Mouse (Mus musculus): ENCODE results near the gene Apol8. TPM values are rescaled to one million over a fixed set of nuclear protein-coding genes. Genes with fewer than 3 reads are reported as not detected.

Gene Apol8
- polyA plus RNA-seq (2012; rRNA removed; ENCODE audit: low replicate concordance) = 0.09 and 0.12 TPM in 2 replicates

DNA sequence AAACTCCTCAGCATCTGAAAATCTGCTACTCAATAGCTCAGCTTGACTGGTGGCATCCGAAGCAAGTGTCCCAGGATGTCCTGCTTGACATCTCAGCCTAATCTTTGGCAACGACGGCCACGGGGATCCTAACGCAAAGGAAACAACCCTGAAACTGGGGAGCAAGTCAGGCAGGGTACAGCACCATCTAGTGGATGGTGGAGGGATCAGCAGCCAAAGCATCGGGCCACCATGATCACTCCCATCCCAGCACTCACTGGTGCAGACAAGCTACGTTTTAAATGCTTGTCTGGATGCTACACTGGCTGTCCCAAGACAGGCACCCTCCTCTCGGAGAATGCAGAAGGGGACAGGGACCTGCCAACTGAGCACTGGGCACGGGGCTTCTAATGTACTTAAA, at the start of gene Apol8:
TSS of gene Apol8 (minus strand) at position 156 of the 400 bp plus-strand sequence.

DNA sequence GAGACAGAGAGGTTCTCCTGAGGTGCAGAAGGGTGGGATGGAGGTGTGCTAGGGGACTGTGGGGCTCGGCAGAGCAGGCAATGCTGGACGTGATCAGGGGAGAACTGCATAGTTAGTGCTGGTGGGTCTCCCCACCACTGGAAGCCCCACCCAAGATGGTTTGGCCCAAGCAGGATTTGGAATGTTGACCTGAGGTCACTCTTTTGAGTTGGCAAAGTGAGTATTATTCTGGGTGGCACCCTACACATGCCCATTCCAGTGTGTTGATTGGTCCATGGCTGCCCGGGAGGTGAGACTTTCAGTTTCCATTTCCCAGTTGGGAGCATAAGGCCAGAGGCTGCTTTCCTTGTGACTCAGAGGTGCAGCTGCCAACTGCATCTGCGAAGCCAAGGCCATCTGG, 28.1 kb downstream of the Apol8 start, which contains the start of gene Apol9b:
TSS of gene Apol9b (plus strand) at position 301 of the 400 bp plus-strand sequence.

DNA sequence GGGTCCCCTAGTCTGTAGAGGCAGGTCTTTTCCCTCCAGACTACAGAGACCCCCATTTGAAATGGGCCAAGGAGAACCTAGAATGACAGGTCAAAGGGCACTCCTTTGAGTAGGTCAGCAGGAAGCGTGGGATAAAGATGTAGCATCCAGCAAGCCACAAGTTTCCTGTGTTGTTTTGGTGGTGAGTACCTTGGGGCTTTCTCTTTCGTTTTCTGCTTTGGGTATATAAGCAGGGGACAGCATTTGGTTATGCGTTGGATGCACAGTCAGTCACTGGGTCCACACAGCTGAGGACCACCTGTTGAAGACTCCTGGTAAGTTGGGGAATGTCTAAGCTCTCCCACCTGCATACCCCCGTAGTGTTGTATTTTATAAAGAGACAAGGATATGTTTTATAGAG, 58.1 kb downstream of the Apol8 start, which contains the start of gene Apol7e:
TSS of gene Apol7e (plus strand) at position 202 of the 400 bp plus-strand sequence.

Other genes starting within 250 kb of the Apol8 start
- not detected in 2 replicates for gene Apol11a, start 248.7 kb downstream of the Apol8 start, polyA plus RNA-seq (2012; rRNA removed; ENCODE audit: low replicate concordance)
- 0.36 and 0.49 TPM in 2 replicates for gene Apol7c, start 223.7 kb downstream of the Apol8 start, polyA plus RNA-seq (2012; rRNA removed; ENCODE audit: low replicate concordance)
- gene 1700025B11Rik, start 195.1 kb downstream of the Apol8 start, polyA plus RNA-seq (2012; rRNA removed; ENCODE audit: low replicate concordance) = not detected in 2 replicates
- 1.7 and 3.8 TPM in 2 replicates for gene Apol10b, start 160.9 kb downstream of the Apol8 start, polyA plus RNA-seq (2012; rRNA removed; ENCODE audit: low replicate concordance)
- not detected in 2 replicates for gene Gm36245, start 157.7 kb downstream of the Apol8 start, polyA plus RNA-seq (2012; rRNA removed; ENCODE audit: low replicate concordance)
- 0.05 TPM in 1 of 2 replicates, not detected in the other for gene Apol11b, start 113.7 kb downstream of the Apol8 start, polyA plus RNA-seq (2012; rRNA removed; ENCODE audit: low replicate concordance)
- 0.40 and 0.49 TPM in 2 replicates for gene Apol7e, start 58.1 kb downstream of the Apol8 start, polyA plus RNA-seq (2012; rRNA removed; ENCODE audit: low replicate concordance)
- gene Apol9b, start 28.0 kb downstream of the Apol8 start, polyA plus RNA-seq (2012; rRNA removed; ENCODE audit: low replicate concordance) = 4.9 and 7.3 TPM in 2 replicates
- 90.1 and 107 TPM in 2 replicates for gene Myh9, start 85.2 kb upstream of the Apol8 start, polyA plus RNA-seq (2012; rRNA removed; ENCODE audit: low replicate concordance)
- gene Txn2, start 172.0 kb upstream of the Apol8 start, polyA plus RNA-seq (2012; rRNA removed; ENCODE audit: low replicate concordance) = 259 and 277 TPM in 2 replicates
- gene Foxred2, start 199.7 kb upstream of the Apol8 start, polyA plus RNA-seq (2012; rRNA removed; ENCODE audit: low replicate concordance) = 5.3 and 9.2 TPM in 2 replicates
- 111 and 172 TPM in 2 replicates for gene Eif3d, start 213.8 kb upstream of the Apol8 start, polyA plus RNA-seq (2012; rRNA removed; ENCODE audit: low replicate concordance)

Data from subcutaneous adipose tissue, adult 2 months (tissue).